Mouse (Mus musculus) kidney, adult 2 months (tissue): ENCODE measurements around the gene Larp1. TPM values are rescaled to one million over a fixed set of nuclear protein-coding genes. Genes with fewer than 3 reads are reported as not detected.

Experiments
- DNase-seq: peaks from one replicate; pipeline ENCODE4 v3.0.0; 2021
- H3K27ac ChIP-seq: fragments of 200-500 bp; 2 replicates; pipeline ENCODE4 v1.5.1; 2012; ENCODE audit warnings: low read depth, low read length, control low read depth, inconsistent platforms; ENCODE audit not compliant: insufficient read depth
- H3K27me3 ChIP-seq: fragments of 200-500 bp; replicated peaks from 2 replicates; pipeline ENCODE4 v1.6.1; 2012; ENCODE audit warnings: mild to moderate bottlenecking, moderate library complexity, low read length, inconsistent platforms; ENCODE audit not compliant: control insufficient read depth, insufficient read depth
- H3K36me3 ChIP-seq: fragments of 200-500 bp; 2 replicates; pipeline ENCODE4 v1.6.1; 2012; ENCODE audit warnings: mild to moderate bottlenecking, moderate library complexity, low read length, inconsistent platforms; ENCODE audit not compliant: control insufficient read depth, insufficient read depth
- H3K4me1 ChIP-seq: fragments of 200-500 bp; 2 replicates; pipeline ENCODE4 v1.6.1; 2011; ENCODE audit warnings: low read length; ENCODE audit not compliant: control insufficient read depth, insufficient read depth
- H3K4me3 ChIP-seq: fragments of 200-500 bp; 2 replicates; pipeline ENCODE4 v1.5.1; 2011; ENCODE audit warnings: mild to moderate bottlenecking, low read depth, low read length, control low read depth; ENCODE audit not compliant: insufficient read depth
- CTCF ChIP-seq: fragments of 200-500 bp; conservative IDR thresholded peaks from 2 replicates; pipeline ENCODE4 v1.5.1; 2011; ENCODE audit warnings: low read depth, mild to moderate bottlenecking, control low read depth, low read length, moderate library complexity, mixed read lengths; ENCODE audit not compliant: insufficient read depth, insufficient read length
- POLR2A ChIP-seq: fragments of 200-500 bp; IDR thresholded peaks from one replicate; pipeline ENCODE4 v1.6.1; 2011; ENCODE audit warnings: low read depth, low read length, control low read depth
- WGBS: fragments of 180-500 bp; shearing (Covaris S2); methylation state at CpG from one replicate; pipeline ENCODE4 v1.1.7; 2018; 5-methylcytosine and 5-hydroxymethylcytosine counted together
- polyA plus RNA-seq: library from polyadenylated mRNA; depleted of rRNA; stranded (reverse); fragments of >200 nt; gene quantifications from 2 replicates; pipeline ENCODE4 v1.2.3, GENCODE M21; 2012

Larp1 gene
- polyA plus RNA-seq, 1 experiment = 36.8 TPM

GRCm38 (mm10) chr11:57998872-57999271 is 10.0 kb upstream of the Larp1 start:
- H3K27me3 ChIP-seq = no peaks in the 10 kb centered on the region
- TF ChIP-seq CTCF = no peak
- TF ChIP-seq POLR2A = no peak
- no peak overlapping the region for H3K4me3 ChIP-seq
- WGBS = 5% methylated on average over 1 of the region's 1 CpGs
- peak; percentile 95 for DNase-seq
- H3K4me1 ChIP-seq = peaks cover 6% of the 10 kb centered on the region; the same call in 1 of the 2 replicates
- H3K36me3 ChIP-seq = no peaks in the 10 kb centered on the region
- peak overlapping the region; percentile 98 for H3K27ac ChIP-seq

GRCm38 (mm10) chr11:58003126-58003525 is 5.7 kb upstream of the Larp1 start:
- Histone ChIP-seq H3K36me3 (no peaks in the 10 kb centered on the region), H3K4me1 (peaks cover 11% of the 10 kb centered on the region; the same call in 1 of the 2 replicates), H3K27me3 (no peaks in the 10 kb centered on the region), H3K27ac (no peak overlapping the region), H3K4me3 (no peak overlapping the region)
- peak; percentile 59 for DNase-seq
- TF ChIP-seq CTCF (no peak), POLR2A (no peak)
- 63% methylated on average over 8 of the region's 8 CpGs for WGBS

- no peak overlapping the region for H3K27ac ChIP-seq
- H3K4me3 ChIP-seq = no peak overlapping the region
- TF ChIP-seq CTCF (no peak), POLR2A (no peak)
- H3K36me3 ChIP-seq = no peaks in the 10 kb centered on the region
- DNase-seq = no peak
- WGBS = 77% methylated on average over 6 of the region's 6 CpGs
- H3K27me3 ChIP-seq = no peaks in the 10 kb centered on the region
- H3K4me1 ChIP-seq = peaks cover 13% of the 10 kb centered on the region; the same call in 1 of the 2 replicates
Observed at GRCm38 (mm10) chr11:58003734-58004133, 5.1 kb upstream of the Larp1 start.

- Histone ChIP-seq H3K27ac (no peak overlapping the region), H3K27me3 (no peaks in the 10 kb centered on the region), H3K4me3 (no peak overlapping the region), H3K4me1 (peaks cover 13% of the 10 kb centered on the region; the same call in 1 of the 2 replicates), H3K36me3 (no peaks in the 10 kb centered on the region)
- no peak for TF ChIP-seq POLR2A
- no peak for TF ChIP-seq CTCF
- DNase-seq = no peak
Observed at GRCm38 (mm10) chr11:58005110-58005509, 3.8 kb upstream of the Larp1 start.

GRCm38 (mm10) chr11:58008013-58008412 is 851 bp upstream of the Larp1 start:
- no peak for TF ChIP-seq CTCF
- no peak for TF ChIP-seq POLR2A
- Histone ChIP-seq H3K4me3 (peak overlapping the region; percentile 51), H3K36me3 (no peaks in the 10 kb centered on the region), H3K4me1 (peaks cover 16% of the 10 kb centered on the region; the same call in 1 of the 2 replicates), H3K27ac (peak overlapping the region; percentile 80), H3K27me3 (no peaks in the 10 kb centered on the region)
- DNase-seq = no peak
- WGBS = 11% methylated on average over 5 of the region's 5 CpGs

GRCm38 (mm10) chr11:58008437-58009050 is 320 bp upstream of the Larp1 start:
- no peaks in the 10 kb centered on the region for H3K36me3 ChIP-seq
- no peak for TF ChIP-seq POLR2A
- no peak for TF ChIP-seq CTCF
- no peaks in the 10 kb centered on the region for H3K27me3 ChIP-seq
- WGBS = 5% methylated on average over 74 of the region's 74 CpGs
- peak overlapping the region; percentile 80 for H3K27ac ChIP-seq
- DNase-seq = peak; percentile 90
- peaks cover 12% of the 10 kb centered on the region; the same call in 1 of the 2 replicates for H3K4me1 ChIP-seq
- peak overlapping the region; percentile 76 for H3K4me3 ChIP-seq

GRCm38 (mm10) chr11:58009516-58010141 is 765 bp downstream of the Larp1 start:
- WGBS = under 1% methylated on average over 78 of the region's 78 CpGs
- Histone ChIP-seq H3K4me3 (peak overlapping the region; percentile 76), H3K4me1 (peaks cover 9% of the 10 kb centered on the region; the same call in 1 of the 2 replicates), H3K27me3 (no peaks in the 10 kb centered on the region), H3K27ac (peak overlapping the region; percentile 77), H3K36me3 (no peaks in the 10 kb centered on the region)
- TF ChIP-seq POLR2A = no peak
- TF ChIP-seq CTCF = no peak
- peak; percentile 80 for DNase-seq
